Mouse (Mus musculus): Measurements from ENCODE around the gene Rprd1b. TPM values are rescaled to one million over a fixed set of nuclear protein-coding genes. Genes with fewer than 3 reads are reported as not detected.

The Rprd1b gene
- polyA plus RNA-seq, 1 experiment from 2014 or later, result 30.8 TPM

DNA sequence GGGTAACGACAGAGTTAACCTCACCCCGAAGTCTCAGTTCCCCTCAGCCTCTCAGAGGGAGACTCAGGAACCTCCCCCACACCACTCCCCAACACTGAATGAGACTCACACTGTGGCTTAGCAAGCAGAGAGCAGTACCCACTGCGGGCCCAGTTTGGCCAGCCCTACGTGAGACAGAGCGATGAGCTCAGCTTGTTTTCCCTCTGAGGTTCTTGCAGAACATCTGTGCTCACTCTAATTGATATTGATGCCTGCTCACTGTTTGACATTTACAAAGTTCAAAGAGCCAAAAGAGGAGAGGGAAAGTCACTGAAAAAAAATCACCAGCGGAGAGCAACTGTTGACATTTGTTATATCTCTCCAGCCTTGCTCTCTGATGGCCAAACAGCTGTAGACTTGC is 133.5 kb downstream of the Rprd1b start:
- Histone ChIP-seq H3K4me1 (replicated peaks; ENCODE audit: control insufficient read depth, insufficient read depth, low read length) (no peaks in the 10 kb centered on the region), H3K4me2 (replicated peaks) (no peak overlapping the region), H3K27me3 (ENCODE audit: control insufficient read depth, insufficient read depth, low read length) (no peaks in the 10 kb centered on the region), H3K4me3 (replicated peaks; ENCODE audit: low read length) (no peak overlapping the region), H3K9ac (no peak overlapping the region), H3K36me3 (replicated peaks; ENCODE audit: control insufficient read depth, insufficient read depth) (no peaks in the 10 kb centered on the region), H3K27ac (no peak overlapping the region), H3K9me3 (ENCODE audit: control insufficient read depth, low read length) (no peaks in the 10 kb centered on the region)
- ATAC-seq (ENCODE audit: low FRiP score) (no peak), DNase-seq (ENCODE audit: low spot score) (no peak)
- WGBS, result 85% methylated on average over 6 of the region's 6 CpGs

DNA sequence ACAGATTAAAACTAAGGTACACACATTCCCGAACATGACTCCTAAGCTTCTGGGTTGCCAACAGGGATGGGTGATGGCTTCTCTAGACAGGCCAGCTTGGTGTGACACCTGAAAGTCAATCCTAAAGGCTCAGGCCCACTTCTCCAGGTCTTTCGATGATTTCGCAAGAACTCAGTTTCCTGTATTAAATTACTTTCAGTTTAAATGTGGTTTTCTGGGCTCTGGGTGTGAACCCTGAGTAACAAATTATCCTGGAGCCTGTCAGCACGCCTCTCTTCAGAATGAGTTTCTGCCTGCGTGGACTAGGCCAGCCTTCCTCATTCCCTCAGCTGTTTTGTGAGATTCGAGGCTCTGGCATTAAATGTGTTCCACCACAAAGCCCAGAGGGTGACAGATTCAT is 134.7 kb downstream of the Rprd1b start:
- ATAC-seq (ENCODE audit: low FRiP score), result no peak
- Histone ChIP-seq H3K4me3 (replicated peaks; ENCODE audit: low read length) (no peak overlapping the region), H3K4me2 (replicated peaks) (no peak overlapping the region), H3K4me1 (replicated peaks; ENCODE audit: control insufficient read depth, insufficient read depth, low read length) (no peaks in the 10 kb centered on the region), H3K9ac (no peak overlapping the region), H3K27ac (no peak overlapping the region), H3K36me3 (replicated peaks; ENCODE audit: control insufficient read depth, insufficient read depth) (no peaks in the 10 kb centered on the region), H3K27me3 (ENCODE audit: control insufficient read depth, insufficient read depth, low read length) (no peaks in the 10 kb centered on the region), H3K9me3 (ENCODE audit: control insufficient read depth, low read length) (no peaks in the 10 kb centered on the region)
- WGBS, result 85% methylated on average over 6 of the region's 6 CpGs
- no peak for DNase-seq (ENCODE audit: low spot score)

DNA sequence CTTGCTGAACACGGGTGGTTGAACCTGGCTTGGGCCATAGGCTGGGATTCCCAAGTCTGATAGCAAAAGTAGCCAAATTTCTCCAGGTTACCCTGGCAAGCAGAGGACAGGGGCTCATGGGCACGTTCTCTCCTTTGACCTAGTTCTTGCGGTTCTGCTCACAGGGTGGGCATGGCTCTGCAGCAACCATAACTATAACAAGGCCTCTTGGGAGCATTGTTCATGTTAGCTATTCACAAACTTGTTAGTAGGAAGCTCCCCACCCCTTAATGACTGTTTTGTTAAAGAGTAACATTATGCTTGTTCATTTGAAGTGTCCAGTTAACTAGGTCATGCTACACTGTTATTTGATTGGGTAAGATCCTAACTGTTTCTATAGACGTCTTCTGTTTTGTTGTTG is 137.5 kb downstream of the Rprd1b start:
- Histone ChIP-seq H3K4me3 (replicated peaks; ENCODE audit: low read length) (no peak overlapping the region), H3K27me3 (ENCODE audit: control insufficient read depth, insufficient read depth, low read length) (no peaks in the 10 kb centered on the region), H3K27ac (no peak overlapping the region), H3K4me1 (replicated peaks; ENCODE audit: control insufficient read depth, insufficient read depth, low read length) (no peaks in the 10 kb centered on the region), H3K9me3 (ENCODE audit: control insufficient read depth, low read length) (no peaks in the 10 kb centered on the region), H3K9ac (no peak overlapping the region), H3K36me3 (replicated peaks; ENCODE audit: control insufficient read depth, insufficient read depth) (no peaks in the 10 kb centered on the region), H3K4me2 (replicated peaks) (no peak overlapping the region)
- WGBS, result 79% methylated on average over 4 of the region's 4 CpGs
- ATAC-seq (ENCODE audit: low FRiP score) (no peak), DNase-seq (ENCODE audit: low spot score) (no peak)

DNA sequence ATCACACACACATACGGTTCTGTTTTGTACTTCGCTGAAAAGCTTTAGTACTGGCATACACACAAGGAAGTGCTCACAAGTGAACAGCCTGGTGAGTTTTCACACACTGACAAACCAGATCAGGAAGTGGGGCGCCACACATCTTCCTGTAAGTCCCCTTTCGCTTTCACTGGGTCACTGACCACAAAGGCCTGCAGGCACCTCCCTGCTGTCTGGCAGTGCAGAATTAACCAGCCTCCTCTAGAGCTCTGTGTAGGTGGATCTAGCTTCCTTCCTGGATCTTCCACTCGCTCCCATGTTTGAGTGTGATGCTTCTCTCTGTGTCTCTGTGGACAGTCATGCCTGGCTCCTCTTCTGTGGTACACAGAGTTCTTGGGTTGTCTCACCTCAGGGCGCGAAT is 138.3 kb downstream of the Rprd1b start:
- Histone ChIP-seq H3K9me3 (ENCODE audit: control insufficient read depth, low read length) (no peaks in the 10 kb centered on the region), H3K36me3 (replicated peaks; ENCODE audit: control insufficient read depth, insufficient read depth) (no peaks in the 10 kb centered on the region), H3K4me3 (replicated peaks; ENCODE audit: low read length) (no peak overlapping the region), H3K4me1 (replicated peaks; ENCODE audit: control insufficient read depth, insufficient read depth, low read length) (no peaks in the 10 kb centered on the region), H3K9ac (no peak overlapping the region), H3K4me2 (replicated peaks) (no peak overlapping the region), H3K27ac (no peak overlapping the region), H3K27me3 (ENCODE audit: control insufficient read depth, insufficient read depth, low read length) (no peaks in the 10 kb centered on the region)
- ATAC-seq (ENCODE audit: low FRiP score) (no peak), DNase-seq (ENCODE audit: low spot score) (no peak)
- 82% methylated on average over 7 of the region's 7 CpGs for WGBS

DNA sequence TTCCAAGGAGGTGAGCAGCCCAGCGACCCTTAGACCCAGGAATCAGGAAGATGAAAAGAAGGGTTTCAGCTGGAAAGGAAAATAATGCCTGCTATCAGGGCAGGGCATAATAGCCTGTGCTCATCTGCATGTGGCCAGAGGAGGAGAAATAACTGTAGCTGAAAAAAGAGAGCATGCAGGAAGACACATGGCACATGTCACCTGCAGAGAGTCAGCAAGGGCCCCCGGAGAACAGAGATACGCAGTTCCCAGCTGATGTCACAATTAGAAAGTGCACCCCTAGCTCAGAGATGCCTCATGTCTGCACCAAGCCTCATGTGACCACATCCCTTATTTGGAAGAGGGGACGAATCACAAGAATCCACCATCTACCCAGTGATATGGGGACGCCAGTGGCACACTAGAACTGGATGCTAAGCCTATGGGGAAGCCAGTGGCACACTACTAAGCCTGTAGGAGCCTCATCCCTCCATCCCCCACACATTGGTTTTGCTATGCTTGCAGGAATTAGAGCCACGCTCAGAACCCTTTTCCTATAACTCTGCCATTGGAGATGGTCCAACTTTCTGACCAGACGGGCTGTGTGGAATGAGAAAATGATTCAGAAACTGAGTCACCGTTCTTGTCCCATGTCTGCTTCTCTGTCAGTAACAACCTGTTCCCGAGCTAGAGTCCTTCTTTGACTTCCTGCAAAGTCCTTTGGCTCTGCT is 139.4 kb downstream of the Rprd1b start:
- Histone ChIP-seq H3K4me1 (replicated peaks; ENCODE audit: control insufficient read depth, insufficient read depth, low read length) (no peaks in the 10 kb centered on the region), H3K4me2 (replicated peaks) (no peak overlapping the region), H3K4me3 (replicated peaks; ENCODE audit: low read length) (no peak overlapping the region), H3K9me3 (ENCODE audit: control insufficient read depth, low read length) (no peaks in the 10 kb centered on the region), H3K27me3 (ENCODE audit: control insufficient read depth, insufficient read depth, low read length) (no peaks in the 10 kb centered on the region), H3K9ac (no peak overlapping the region), H3K27ac (no peak overlapping the region; the same call in 1 of the 2 replicates), H3K36me3 (replicated peaks; ENCODE audit: control insufficient read depth, insufficient read depth) (no peaks in the 10 kb centered on the region)
- ATAC-seq (ENCODE audit: low FRiP score), result no peak
- no peak for DNase-seq (ENCODE audit: low spot score)
- 63% methylated on average over 9 of the region's 9 CpGs for WGBS

DNA sequence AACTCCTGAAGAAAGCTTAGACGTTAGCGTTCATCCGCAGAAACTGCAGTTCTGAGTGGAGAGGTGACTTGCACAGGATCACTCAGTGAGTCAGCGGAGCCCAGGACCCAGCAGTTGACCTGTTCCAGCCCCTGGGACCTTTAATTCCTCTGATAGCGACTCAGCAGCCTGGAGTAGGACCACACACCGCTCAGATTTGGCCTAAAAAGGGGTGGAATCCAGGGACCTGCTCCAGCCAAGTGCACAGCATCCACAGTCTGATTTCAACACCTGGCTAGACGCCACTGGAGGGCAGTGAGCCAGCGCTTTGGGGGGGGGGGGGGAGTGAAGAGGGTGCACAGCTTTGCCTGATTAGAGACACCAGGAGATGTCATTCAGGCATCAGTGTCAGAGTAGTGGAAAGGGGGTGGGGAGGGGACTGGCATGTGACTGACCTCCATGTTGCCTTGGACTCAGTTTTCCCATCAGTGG is 140.5 kb downstream of the Rprd1b start:
- H3K27ac ChIP-seq, result no peak overlapping the region
- ATAC-seq (ENCODE audit: low FRiP score) (no peak), DNase-seq (ENCODE audit: low spot score) (no peak)
- H3K36me3 ChIP-seq (replicated peaks; ENCODE audit: control insufficient read depth, insufficient read depth), result no peaks in the 10 kb centered on the region
- WGBS, result 67% methylated on average over 8 of the region's 8 CpGs
- no peaks in the 10 kb centered on the region for H3K27me3 ChIP-seq (ENCODE audit: control insufficient read depth, insufficient read depth, low read length)
- H3K4me3 ChIP-seq (replicated peaks; ENCODE audit: low read length), result no peak overlapping the region
- H3K9ac ChIP-seq, result no peak overlapping the region
- no peak overlapping the region for H3K4me2 ChIP-seq (replicated peaks)
- H3K9me3 ChIP-seq (ENCODE audit: control insufficient read depth, low read length), result no peaks in the 10 kb centered on the region
- no peaks in the 10 kb centered on the region for H3K4me1 ChIP-seq (replicated peaks; ENCODE audit: control insufficient read depth, insufficient read depth, low read length)

DNA sequence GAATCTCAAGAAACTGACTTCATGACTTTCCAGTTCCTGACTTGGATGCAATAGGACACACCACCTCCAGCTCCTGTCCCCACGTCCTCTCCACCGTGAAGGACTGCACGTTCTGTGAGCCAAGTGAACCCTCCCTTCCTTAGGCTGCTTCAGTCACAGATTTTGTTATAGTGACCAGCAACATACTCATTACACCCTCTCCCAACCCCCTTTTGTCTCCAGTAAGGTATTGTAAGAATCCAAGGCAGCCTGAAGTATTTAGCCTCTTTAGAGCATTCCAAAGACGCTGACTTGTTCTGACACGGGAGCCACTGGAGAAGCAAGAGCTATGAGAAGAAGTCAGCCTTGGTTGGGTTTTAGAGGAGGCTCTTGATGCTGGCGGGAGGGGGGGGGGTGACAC is 141.1 kb downstream of the Rprd1b start:
- no peaks in the 10 kb centered on the region for H3K36me3 ChIP-seq (replicated peaks; ENCODE audit: control insufficient read depth, insufficient read depth)
- no peak overlapping the region for H3K27ac ChIP-seq
- WGBS, result 81% methylated on average over 6 of the region's 6 CpGs
- no peak overlapping the region for H3K4me2 ChIP-seq (replicated peaks)
- H3K4me3 ChIP-seq (replicated peaks; ENCODE audit: low read length), result no peak overlapping the region
- no peak overlapping the region for H3K9ac ChIP-seq
- no peak for ATAC-seq (ENCODE audit: low FRiP score)
- H3K9me3 ChIP-seq (ENCODE audit: control insufficient read depth, low read length), result no peaks in the 10 kb centered on the region
- no peak for DNase-seq (ENCODE audit: low spot score)
- no peaks in the 10 kb centered on the region for H3K27me3 ChIP-seq (ENCODE audit: control insufficient read depth, insufficient read depth, low read length)
- H3K4me1 ChIP-seq (replicated peaks; ENCODE audit: control insufficient read depth, insufficient read depth, low read length), result no peaks in the 10 kb centered on the region

DNA sequence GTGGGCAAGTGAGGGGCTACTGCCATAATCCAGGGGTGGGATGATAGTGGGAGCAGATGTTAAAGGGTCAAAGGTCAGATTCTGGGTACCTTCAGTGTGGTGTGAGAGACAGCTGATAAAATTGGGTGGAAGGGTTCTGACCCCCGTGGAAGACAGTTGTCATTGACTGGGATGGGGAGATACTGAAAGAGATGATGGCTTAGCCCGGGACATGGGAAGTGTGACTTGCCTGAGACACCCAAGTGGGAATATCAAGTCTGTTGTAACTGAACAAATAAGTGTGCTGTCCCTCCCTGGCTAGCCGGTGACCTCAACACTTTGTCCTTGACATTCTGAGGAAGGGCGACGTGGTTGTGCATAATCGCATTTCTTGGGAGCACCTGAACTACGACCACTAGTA is 141.5 kb downstream of the Rprd1b start:
- DNase-seq (ENCODE audit: low spot score) (no peak), ATAC-seq (ENCODE audit: low FRiP score) (no peak)
- H3K9ac ChIP-seq, result no peak overlapping the region
- WGBS, result 94% methylated on average over 7 of the region's 7 CpGs
- no peaks in the 10 kb centered on the region for H3K36me3 ChIP-seq (replicated peaks; ENCODE audit: control insufficient read depth, insufficient read depth)
- no peak overlapping the region for H3K27ac ChIP-seq
- no peaks in the 10 kb centered on the region for H3K4me1 ChIP-seq (replicated peaks; ENCODE audit: control insufficient read depth, insufficient read depth, low read length)
- H3K4me3 ChIP-seq (replicated peaks; ENCODE audit: low read length), result no peak overlapping the region
- H3K9me3 ChIP-seq (ENCODE audit: control insufficient read depth, low read length), result no peaks in the 10 kb centered on the region
- no peaks in the 10 kb centered on the region for H3K27me3 ChIP-seq (ENCODE audit: control insufficient read depth, insufficient read depth, low read length)
- no peak overlapping the region for H3K4me2 ChIP-seq (replicated peaks)

DNA sequence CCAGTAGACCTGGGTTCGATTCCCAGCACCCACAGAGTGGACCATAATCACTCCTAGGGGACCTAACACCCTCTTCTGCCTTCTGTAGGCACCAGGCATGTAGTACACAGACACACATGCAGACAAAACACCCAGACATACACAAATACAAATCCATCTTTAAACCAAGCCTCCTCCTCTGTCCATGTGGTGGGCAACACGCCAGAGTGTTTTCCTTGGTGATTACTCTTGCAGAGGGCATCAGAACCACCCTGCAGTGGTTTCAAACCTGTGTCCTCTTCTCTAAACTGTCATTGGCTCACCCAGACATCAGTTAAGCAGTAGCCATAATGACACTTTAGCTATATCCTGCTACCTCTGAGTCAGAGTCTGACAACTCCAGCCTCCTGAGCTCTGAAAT is 142.1 kb downstream of the Rprd1b start:
- Histone ChIP-seq H3K36me3 (replicated peaks; ENCODE audit: control insufficient read depth, insufficient read depth) (no peaks in the 10 kb centered on the region), H3K27ac (no peak overlapping the region), H3K27me3 (ENCODE audit: control insufficient read depth, insufficient read depth, low read length) (no peaks in the 10 kb centered on the region), H3K4me3 (replicated peaks; ENCODE audit: low read length) (no peak overlapping the region), H3K9me3 (ENCODE audit: control insufficient read depth, low read length) (no peaks in the 10 kb centered on the region), H3K9ac (no peak overlapping the region), H3K4me1 (replicated peaks; ENCODE audit: control insufficient read depth, insufficient read depth, low read length) (no peaks in the 10 kb centered on the region), H3K4me2 (replicated peaks) (no peak overlapping the region)
- WGBS, result 75% methylated on average over 2 of the region's 2 CpGs
- DNase-seq (ENCODE audit: low spot score), result no peak
- no peak for ATAC-seq (ENCODE audit: low FRiP score)

DNA sequence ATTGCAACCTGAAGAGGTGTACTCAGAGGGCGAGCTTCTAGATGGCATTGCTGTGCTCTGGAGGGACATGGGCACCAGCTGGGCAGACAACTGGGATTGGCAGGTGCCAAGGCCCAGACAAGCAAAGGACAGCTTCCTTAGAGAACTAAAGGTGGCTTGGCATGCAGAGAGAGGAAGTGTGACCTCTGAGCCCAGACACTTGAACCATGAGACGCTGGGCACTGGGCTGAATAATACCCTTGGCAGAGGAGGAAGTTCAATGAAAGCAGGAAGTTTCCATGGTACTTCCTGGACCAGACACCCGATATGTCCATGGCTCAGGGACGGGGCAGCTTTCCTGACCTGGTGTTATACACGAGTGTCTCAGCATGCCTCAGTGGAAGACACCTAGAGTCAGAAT is 146.1 kb downstream of the Rprd1b start:
- WGBS, result 82% methylated on average over 5 of the region's 5 CpGs

More for the DNA sequence above, 146.1 kb downstream of the Rprd1b start:
- Histone ChIP-seq H3K27ac (no peak overlapping the region), H3K9me3 (ENCODE audit: control insufficient read depth, low read length) (no peaks in the 10 kb centered on the region), H3K27me3 (ENCODE audit: control insufficient read depth, insufficient read depth, low read length) (no peaks in the 10 kb centered on the region), H3K4me2 (replicated peaks) (no peak overlapping the region), H3K4me3 (replicated peaks; ENCODE audit: low read length) (no peak overlapping the region), H3K36me3 (replicated peaks; ENCODE audit: control insufficient read depth, insufficient read depth) (no peaks in the 10 kb centered on the region), H3K4me1 (replicated peaks; ENCODE audit: control insufficient read depth, insufficient read depth, low read length) (peaks cover 18% of the 10 kb centered on the region), H3K9ac (no peak overlapping the region)
- DNase-seq (ENCODE audit: low spot score) (no peak), ATAC-seq (ENCODE audit: low FRiP score) (no peak)
